Mouse (Mus musculus) liver, embryonic 14.5 days (tissue): ENCODE data around the gene Fam214a.

Experiments used
- CTCF ChIP-seq: IDR thresholded peaks from 2 replicates; pipeline ENCODE4 v1.5.1; 2016; ENCODE audit warnings: antibody characterized with exemption, low read depth, control low read depth
- EP300 ChIP-seq: IDR thresholded peaks from 2 replicates; pipeline ENCODE4 v1.6.1; 2016; ENCODE audit warnings: antibody characterized with exemption, low read depth

GRCm38 (mm10) chr9:74996349-74996748, 43.7 kb downstream of the Fam214a start:
- TF ChIP-seq EP300 (no peak), CTCF (no peak)
